Mouse (Mus musculus) layer of hippocampus, adult 9-11 months (tissue): ENCODE data around the gene Drg1.
A peak's percentile ranks its signal among the peaks of the same experiment; 100 is the strongest.

Source experiments
- DNase-seq: peaks from one replicate; pipeline ENCODE4 v3.0.0; 2022

Gene Drg1

DNA sequence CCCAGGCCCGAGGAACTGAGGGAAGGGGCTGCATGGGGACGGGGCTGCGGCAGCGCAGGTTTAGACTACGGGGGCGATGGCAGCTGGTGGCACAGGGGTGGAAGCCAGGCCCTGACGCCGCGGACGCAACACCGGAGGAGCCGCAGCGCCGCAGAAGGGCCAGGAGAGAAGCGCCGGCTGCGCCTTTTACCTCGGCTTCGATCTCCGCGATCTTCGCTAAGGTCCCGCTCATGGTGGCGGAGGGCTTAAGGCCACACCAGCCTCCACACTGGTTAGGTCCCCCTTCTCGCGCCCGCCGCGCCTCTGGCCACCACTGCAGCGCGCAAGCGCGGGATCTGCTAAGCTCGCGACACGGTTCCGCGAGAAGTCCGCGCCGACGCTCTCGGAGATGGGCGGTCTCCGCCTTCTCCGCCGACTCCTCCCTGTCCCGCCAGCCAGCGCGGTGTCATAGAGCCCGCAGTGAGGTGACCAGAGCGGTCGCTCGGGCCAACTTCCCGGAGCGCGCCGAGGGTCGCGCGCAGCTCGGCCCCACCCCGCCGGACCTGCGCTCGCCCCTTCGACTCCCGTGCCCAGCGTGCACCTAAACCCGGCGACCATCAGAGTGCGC, at the start of gene Drg1:
Drg1 (minus strand) TSS at position 337 of the 607 bp plus-strand sequence.
- DNase-seq: peak; percentile 95

DNA sequence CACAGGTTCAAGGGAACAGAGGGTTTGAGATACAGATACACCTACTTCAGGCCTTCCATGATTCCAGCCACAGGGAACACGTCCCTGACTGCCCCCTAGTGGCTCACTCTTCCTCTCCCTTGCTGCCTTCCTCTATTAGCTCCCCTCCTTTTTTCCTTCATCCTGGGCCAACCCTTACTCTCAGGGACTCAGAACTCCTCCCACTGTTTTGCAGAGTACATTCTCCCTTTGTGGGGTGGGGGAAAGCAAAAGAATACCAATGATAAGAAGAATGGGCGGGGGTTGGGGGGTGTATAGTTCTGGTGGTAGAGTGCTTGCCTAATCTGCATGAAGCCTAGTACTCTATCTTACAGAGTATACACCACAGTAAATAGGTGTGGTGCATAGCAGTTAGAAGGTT, 47.9 kb upstream of the Drg1 start:
- DNase-seq: peak; percentile 61

DNA sequence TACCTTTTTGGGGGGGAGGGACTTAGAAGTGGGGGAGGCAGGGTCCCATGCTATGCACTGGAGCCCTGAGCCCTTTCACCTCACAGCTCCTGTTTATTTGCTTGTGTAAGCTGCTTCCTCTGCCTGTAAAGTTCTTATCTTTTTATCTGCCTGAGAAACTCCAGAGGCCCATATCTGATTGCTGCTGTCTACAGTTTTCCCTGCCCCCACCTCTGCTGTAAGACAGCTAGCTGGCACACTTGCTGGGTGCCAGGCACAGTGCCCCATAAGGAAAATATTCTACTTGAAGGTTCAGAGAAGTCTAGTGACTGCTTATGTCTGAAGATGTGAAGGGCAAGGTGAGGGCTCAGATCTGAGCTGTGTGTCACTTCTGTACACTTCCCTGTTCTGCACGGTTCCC, 47.1 kb upstream of the Drg1 start:
- no peak for DNase-seq

DNA sequence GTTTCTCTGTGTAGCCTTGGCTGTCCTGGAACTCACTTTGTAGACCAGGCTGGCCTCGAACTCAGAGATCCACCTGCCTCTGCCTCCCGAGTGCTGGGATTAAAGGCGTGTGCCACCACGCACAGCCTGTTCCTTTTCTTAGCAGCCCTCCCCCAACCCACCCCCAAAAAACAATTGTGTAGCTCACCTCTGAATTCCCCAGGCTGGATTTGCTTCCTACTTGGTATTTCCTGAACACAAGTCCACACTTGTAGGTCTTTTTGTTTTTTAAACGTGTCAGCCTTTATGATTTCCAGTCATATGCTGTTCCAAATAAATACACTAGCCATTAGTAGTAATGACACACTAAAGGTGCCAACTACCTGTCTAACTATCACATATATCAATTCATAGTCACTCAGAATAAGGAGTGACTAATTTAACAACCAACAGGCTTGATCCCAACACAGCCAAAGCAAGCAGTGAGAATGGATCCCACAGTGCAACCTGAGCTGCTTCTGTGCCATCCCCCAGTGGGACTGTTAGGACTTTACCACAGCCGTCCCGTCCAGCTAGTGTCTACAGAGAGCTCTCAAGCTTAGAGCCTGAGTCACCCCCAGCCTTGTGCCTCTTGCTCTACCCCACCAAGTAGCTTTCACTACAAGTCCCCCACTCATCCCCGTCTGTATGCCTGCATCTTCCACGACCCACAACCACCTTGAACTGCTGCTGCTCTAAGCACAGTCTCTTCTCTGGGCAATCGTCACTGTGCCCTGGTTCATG, 45.6 kb upstream of the Drg1 start:
- no peak for DNase-seq

DNA sequence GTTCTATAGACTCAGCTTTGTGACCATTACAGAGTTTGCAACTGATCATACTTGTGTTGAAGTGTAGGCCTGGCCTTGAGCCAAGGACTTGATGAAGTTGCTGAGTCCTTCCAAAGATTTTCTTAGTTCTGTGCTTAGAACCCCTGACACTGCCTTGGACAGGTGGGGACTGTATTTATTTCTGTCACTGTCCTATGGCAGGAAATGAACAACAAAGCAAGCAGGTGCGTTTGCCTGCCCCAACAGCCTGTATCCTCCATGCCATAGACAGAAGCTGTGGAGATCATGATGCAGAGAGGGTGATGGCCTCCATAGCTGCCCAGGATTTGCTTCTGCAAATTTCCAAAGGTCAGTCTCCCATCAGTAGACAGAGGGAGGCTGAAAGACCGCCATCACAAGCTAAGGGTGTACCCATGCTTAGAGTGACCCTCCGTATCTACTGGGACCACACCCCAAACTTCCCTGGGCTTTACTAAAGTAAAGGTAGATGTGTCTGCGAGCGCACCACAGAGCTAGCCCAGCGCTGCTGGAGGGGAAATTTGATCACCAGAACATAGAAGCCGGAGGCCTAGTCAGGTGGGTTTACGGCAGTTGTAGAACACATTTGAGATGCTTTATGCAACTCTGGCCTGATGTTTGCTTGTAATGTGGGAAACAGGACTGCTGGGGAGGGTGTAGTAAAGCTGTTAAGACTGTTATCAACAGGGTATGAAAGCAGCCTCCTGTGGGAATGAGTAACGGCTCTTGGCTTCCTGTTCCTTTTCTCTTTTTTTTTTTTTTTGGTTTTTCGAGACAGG, 44.8 kb upstream of the Drg1 start:
- no peak for DNase-seq

DNA sequence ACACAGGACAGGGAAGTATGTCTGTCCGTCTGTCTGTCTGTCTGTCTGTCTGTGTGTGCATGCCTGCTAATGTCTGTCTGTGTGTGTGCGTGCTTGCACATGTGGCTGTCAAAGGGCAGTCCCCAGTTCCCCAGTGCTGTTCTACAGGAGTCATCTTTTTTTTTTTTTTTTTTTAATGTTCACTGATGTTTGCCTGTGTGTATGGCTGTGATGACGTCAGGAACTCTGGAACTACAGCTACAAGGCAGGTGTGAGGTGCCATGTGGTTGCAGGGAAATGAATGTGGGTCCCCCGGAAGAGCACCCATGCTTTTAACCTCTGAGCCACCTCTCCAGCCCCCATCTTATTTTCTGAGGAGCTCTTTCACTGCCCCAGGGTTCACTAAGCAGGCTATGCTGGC, 43.7 kb upstream of the Drg1 start:
- no peak for DNase-seq

DNA sequence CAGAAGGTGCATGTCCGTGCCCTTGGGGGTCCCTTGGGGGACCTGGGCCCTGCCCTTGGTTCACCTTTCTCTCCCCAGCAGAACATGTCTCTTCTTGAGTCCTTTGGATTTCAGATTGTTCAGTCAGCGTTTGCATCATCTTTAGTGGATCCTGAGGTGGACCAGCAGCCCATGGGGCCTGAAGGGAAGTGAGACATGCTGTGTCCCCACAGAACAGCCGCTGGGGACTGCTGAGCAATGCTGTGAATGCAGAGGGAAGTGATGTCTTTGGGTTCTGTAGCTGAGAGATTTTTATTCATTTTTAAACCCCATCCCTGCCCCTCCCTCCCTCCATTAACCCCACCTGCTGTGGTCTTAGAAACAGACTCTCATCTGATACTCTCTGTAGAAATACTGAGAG, 41.7 kb upstream of the Drg1 start:
- no peak for DNase-seq

DNA sequence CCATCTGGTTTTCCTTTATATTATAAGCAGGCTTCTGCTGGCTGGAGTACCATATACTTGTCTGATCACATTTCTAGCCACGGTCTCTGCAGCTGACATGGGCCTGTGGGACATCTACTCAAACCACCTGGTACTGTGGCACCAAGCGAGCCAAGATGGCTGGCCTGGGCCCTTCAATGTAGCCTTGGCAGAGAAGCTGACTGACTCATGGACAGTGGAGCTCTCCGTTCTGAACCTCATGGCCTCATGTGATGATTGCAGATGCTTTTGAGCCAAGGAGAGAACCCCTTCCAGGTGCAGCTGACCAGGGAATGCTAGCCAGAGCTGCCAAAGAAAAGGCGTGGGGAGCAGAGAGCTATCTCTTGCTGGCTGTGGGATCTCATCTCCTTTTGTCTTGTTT, 39.6 kb upstream of the Drg1 start:
- DNase-seq: no peak

DNA sequence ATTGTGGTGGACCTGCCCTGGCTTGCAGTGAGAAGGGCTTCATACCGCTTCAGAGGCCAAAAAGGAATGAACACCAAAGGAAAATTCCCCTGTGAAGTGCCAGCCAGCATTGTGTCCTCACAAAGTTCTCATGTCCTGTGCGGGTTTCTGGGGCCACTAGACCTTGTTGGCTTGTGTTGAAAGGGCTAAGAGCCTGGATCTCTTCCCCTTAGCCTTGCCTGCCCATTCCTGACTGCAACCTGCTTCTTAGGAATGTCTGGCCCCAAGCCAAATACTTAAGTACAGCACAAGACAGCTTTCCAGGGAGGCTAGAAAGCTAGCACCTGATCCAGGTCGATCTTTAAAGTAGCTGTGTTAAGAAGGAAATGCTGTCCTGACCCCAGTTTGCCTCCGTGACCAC, 36.6 kb upstream of the Drg1 start:
- no peak for DNase-seq

DNA sequence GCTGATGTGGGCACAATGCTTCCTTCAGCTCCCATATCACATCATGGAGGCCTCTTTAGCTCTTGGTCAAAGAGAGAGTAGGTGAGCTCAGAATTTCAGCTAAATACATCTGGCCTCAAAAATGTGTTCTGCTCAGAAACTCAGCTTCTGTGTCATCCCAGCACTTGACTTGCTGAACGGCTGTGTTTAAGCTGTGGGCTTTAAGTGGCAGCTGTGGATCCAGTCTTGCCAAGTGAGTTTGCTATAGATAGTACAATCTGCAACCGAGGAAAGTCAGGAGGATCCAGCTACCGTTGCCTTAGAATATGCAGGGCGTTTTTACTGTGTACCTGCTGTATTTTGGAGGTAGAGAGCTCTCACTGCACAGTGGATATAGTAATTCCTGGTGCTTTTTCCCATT, 36.2 kb upstream of the Drg1 start:
- DNase-seq: peak; percentile 49

DNA sequence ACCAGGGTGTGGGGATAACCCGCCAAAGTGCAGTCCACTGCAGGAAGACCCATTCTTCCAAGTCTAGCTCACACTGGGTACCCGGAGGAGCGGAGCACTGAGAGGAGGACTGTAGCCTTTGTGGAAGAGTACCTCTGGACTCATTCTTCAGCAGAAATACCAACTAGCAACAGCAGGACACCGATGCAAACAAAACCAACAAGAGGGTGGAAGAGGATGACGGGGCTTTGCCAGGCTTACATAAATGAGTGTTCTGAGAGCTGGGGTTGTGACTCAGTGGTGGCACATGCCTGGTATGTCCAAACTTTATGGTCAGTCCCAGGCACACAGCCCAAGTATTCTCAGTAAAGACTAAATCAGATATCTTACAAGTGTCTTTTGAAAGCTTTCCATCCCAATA, 34.9 kb upstream of the Drg1 start:
- no peak for DNase-seq

DNA sequence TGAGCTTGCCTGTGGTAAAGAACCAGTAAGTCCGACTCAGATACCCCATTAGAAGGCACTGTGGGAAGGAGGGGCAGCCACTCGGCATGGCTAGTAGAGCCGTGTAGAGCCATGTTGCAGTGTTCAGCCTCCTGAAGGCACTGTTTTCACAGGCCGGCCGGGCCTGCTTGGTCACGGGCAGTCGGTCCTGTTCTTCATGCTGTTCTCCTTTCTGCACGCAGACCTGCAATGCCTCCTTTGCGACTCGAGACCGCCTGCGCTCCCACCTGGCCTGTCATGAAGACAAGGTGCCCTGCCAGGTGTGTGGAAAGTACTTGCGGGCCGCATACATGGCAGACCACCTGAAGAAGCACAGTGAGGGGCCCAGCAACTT, 32.6 kb upstream of the Drg1 start:
- no peak for DNase-seq

DNA sequence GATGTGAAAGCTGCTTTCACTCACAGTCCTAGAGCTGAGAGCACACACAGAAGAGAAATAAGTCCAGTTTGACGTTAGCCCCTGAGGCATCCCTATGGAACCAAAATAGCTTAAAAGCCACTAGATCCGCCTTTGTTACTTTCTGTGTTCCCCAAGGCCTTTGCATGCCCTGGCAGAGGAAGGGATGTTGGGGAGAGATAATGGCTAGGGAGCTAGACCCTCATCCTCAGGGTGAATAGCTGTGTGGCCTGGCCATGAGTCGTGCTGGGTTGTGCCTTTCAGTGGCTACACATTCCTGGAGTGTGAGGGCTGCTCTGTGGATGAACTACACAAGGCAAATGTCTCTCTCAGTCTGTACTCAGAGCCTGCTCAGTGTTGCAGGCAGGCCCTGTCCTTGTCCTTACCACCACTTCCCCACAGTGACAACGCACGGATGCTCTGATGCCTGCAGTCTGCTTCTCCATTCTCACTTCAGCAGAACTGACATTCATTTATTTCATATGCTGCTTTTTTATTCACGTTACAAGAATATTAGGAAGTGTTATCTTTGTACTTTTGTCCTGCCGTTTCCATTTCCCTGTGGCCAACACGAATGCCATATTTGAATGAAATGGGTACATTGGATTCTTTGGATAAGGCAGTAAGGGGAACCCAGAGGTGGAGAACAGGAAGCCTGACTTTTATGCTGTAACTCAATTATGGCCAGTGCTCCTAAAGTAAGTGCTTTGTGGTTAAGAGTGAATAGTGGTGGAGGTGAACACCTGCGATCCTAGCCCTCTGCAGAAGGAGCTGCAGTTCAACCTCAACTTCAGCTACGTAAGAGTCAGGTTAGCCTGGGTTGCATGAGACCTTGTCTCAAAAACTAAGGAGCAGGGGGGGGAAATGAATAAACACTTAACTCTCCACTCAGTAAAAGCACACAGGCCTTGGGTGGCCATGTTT, 31.9 kb upstream of the Drg1 start:
- DNase-seq: no peak

DNA sequence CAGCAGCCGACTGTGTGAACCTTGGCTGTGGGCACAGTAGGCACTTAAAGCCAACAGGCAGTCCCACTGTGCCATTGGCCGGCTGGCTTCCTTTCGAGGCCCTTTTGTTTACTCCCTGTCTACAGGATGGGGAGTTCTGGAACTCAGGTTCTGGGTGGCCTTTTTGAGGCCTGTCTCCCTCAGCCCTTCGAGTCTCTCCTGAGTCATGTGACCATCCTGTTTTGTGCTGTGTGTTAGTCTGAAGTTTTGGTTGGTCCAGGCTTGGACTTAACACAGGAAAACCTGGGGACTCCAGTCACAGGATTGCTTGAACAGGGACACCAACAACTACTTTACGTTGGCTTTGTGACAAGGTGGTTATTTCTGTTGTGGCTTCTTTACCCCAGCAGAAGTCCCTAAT, 29.8 kb upstream of the Drg1 start:
- DNase-seq: no peak

DNA sequence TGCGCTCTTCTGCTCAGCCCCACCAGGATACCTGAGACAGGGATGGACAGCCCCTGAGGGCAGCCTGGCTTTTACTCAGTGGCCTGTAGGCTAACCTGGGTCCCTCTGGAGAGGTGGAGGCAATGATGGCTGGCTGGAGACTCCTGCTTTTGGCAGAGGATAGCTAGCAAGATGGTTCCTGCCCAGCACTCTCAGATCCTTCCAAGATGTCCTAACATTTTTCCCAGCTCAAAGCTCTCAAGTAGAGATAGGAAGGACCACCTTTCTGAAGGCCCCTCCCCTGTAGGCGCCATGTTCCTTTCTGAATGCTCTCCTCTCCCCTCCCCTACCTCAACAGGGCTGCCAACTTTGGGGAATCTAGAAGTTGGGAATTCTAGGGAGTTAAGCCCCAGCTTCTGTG, 28.4 kb upstream of the Drg1 start:
- DNase-seq: no peak

DNA sequence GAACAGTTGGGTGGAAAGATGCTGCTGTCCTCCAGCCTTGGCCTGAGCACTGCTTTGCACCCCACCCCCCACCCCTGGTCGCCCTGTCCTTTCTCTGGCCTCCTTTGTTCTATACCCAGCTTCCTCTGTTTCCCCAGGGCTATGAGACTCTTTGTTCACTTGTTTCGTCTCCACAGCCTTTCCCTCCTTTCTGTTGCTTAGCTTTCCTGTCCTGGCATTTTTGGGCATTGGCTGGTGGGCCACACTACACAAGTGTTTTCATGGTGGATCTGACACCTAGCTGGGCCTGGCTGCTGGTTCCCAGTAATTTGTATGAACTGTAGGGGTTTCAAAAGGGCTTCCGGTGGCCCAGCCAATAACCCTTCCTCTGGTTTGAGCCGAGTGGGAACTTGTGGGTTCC, 27.1 kb upstream of the Drg1 start:
- no peak for DNase-seq

DNA sequence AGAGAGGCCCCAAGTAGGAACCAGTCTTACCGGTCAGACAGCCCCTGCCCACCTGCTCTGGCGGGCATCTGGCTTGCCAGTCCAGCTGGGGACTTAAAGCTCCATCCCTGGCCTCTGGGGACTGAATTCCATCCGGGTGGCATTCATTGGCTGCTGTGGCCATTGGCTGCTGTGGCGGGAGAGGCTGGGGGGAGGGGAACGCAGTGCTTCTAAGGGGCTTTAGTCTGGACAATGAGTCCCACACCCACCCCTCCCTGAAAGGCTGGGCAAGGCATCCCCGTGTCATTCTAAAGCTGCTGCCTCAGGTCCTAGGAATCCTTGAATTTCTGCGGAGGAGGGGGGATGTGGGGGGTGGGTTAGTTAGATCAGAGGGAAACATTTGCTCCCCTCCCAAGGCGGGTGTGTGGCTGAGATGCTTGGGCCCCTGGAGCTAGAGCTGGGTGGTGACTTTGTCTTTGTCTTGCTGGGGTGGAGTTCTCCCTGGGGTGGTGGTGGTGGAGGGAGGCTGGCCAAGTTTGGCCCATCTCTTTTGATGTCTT, 26.6 kb upstream of the Drg1 start:
- DNase-seq: no peak

DNA sequence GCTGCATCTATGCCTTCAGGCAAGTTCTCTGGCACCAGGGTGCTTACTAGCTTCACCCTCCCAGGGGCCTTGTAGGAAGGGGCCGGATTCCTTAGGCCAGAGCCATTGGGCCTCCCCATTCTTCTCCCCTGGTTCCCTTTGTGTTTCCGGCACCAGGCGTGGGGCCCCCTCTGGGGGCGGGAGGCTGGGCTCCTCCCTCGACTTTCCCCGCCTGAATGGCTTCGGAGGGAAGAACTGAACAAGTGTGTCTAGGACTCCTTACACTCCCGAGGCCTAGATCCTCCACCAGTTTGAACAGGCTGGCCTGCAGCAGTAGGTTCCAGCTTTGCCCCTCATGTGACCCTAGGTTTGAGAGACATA, 25.8 kb upstream of the Drg1 start:
- no peak for DNase-seq

DNA sequence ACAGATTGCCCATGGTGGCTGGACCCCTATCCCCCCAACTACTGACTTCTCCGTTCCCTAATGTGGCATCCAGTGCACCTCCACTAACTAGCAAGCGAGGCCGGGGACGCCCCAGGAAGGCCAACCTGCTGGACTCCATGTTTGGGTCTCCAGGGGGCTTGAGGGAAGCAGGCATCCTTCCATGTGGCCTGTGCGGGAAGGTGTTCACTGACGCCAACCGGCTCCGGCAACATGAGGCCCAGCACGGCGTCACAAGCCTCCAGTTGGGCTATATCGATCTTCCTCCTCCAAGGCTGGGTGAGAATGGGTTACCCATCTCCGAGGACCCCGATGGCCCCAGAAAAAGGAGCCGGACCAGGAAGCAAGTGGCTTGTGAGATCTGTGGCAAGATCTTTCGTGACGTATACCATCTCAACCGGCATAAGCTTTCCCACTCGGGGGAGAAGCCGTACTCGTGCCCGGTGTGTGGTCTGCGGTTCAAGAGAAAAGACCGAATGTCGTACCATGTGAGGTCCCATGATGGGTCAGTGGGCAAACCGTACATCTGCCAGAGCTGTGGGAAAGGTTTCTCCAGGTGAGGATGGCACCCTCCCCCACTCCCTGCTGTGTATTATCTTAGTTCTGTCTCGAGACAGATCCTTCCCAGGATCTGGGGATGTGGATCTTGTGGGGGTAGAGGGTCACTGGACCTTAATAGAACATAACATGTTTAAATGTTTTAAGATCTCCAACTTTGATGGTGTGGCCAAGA, 25.3 kb upstream of the Drg1 start:
- DNase-seq: no peak

DNA sequence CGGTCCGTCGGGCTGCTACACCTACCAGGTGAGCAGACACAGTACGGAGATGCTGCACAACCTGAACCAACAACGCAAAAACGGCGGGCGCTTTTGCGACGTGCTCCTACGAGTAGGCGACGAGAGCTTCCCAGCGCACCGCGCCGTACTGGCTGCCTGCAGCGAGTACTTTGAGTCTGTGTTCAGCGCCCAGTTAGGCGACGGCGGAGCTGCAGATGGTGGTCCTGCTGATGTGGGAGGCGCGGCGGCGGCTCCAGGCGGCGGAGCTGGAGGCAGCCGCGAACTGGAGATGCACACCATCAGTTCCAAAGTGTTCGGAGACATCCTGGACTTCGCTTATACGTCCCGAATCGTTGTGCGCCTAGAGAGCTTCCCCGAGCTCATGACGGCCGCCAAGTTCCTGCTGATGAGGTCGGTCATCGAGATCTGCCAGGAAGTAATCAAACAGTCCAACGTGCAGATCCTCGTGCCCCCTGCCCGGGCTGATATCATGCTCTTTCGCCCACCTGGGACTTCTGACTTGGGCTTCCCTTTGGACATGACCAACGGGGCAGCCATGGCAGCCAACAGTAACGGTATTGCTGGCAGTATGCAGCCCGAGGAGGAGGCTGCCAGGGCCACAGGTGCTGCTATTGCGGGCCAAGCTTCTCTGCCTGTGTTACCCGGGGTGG, 24.6 kb upstream of the Drg1 start:
- DNase-seq: peak; percentile 77
